Mouse (Mus musculus) gastrocnemius, postnatal 10 days (tissue): ENCODE measurements at regions not wholly inside any gene's neighbourhood (a gene's known extent, or its start where the extent isn't known, plus 50 kb on each side); places are given as distances from the start of the nearest gene placed in this dataset.

Experiments used
- DNase-seq: peaks from one replicate; pipeline ENCODE4 v3.0.0; 2021; ENCODE audit warnings: mixed read lengths

GRCm38 (mm10) chr5:90029751-90030150 lies 146.6 kb upstream of the Adamts3 start:
- DNase-seq, result no peak

- no peak for DNase-seq
These were observed 144.0 kb upstream of the Adamts3 start for GRCm38 (mm10) chr5:90026835-90027753.

GRCm38 (mm10) chr5:90021447-90021846 lies 138.3 kb upstream of the Adamts3 start:
- no peak for DNase-seq

GRCm38 (mm10) chr5:90000758-90001157 lies 117.6 kb upstream of the Adamts3 start:
- DNase-seq, result no peak

- DNase-seq, result no peak
These were observed 108.4 kb upstream of the Adamts3 start for GRCm38 (mm10) chr5:89991568-89991967.

- no peak for DNase-seq
These were observed 98.5 kb upstream of the Adamts3 start for GRCm38 (mm10) chr5:89981627-89982026.

GRCm38 (mm10) chr5:89980204-89980603 lies 97.1 kb upstream of the Adamts3 start:
- no peak for DNase-seq

- DNase-seq, result no peak
These were observed 69.5 kb upstream of the Adamts3 start for GRCm38 (mm10) chr5:89952611-89953010.

- DNase-seq, result no peak
These were observed 62.5 kb upstream of the Adamts3 start for GRCm38 (mm10) chr5:89945660-89945925.

- no peak for DNase-seq
These were observed 61.9 kb upstream of the Adamts3 start for GRCm38 (mm10) chr5:89944855-89945659.

- no peak for DNase-seq
These were observed 60.4 kb upstream of the Adamts3 start for GRCm38 (mm10) chr5:89943276-89944127.

GRCm38 (mm10) chr5:89942244-89942643 lies 59.1 kb upstream of the Adamts3 start:
- no peak for DNase-seq

- no peak for DNase-seq
These were observed 49.9 kb upstream of the Adamts3 start for GRCm38 (mm10) chr5:89932999-89933398.
